Mouse (Mus musculus): ENCODE measurements around the gene Lrmda. TPM values are rescaled to one million over a fixed set of nuclear protein-coding genes. Genes with fewer than 3 reads are reported as not detected.

Lrmda gene
- total RNA-seq, 2 experiments from 2014 or later, result 1.7 to 3.8 TPM

- no peak for DNase-seq
Observed at GRCm38 (mm10) chr14:23057228-23057976, 1037.9 kb downstream of the Lrmda start.

- no peak for DNase-seq
Observed at GRCm38 (mm10) chr14:23057987-23058386, 1038.5 kb downstream of the Lrmda start.

- no peak for DNase-seq
Observed at GRCm38 (mm10) chr14:23078719-23079118, 1059.2 kb downstream of the Lrmda start.

GRCm38 (mm10) chr14:23084241-23084773, 1064.8 kb downstream of the Lrmda start:
- DNase-seq, result no peak

- no peak for DNase-seq
Observed at GRCm38 (mm10) chr14:23084797-23085196, 1065.3 kb downstream of the Lrmda start.

- no peak for DNase-seq
Observed at GRCm38 (mm10) chr14:23093306-23093705, 1073.8 kb downstream of the Lrmda start.

- no peak for DNase-seq
Observed at GRCm38 (mm10) chr14:23094546-23095157, 1075.1 kb downstream of the Lrmda start.

- no peak for DNase-seq
Observed at GRCm38 (mm10) chr14:23095158-23096016, 1075.9 kb downstream of the Lrmda start.

GRCm38 (mm10) chr14:23096017-23096336, 1076.5 kb downstream of the Lrmda start:
- DNase-seq, result no peak

GRCm38 (mm10) chr14:23096405-23096804, 1076.9 kb downstream of the Lrmda start:
- no peak for DNase-seq

Small RNA genes lying within 50 kb of the gene (microRNA-seq; reads per million reads assigned to microRNA genes)
- 0 reads per million in 2 experiments for gene Gm27532 (ENCODE audit: borderline replicate concordance in 2 of 2)

Other genes with a start within 250 kb of the Lrmda start
- gene Vdac2, start 194.5 kb upstream of the Lrmda start, total RNA-seq (2021), result 100 to 1,000 TPM; 279 to 296 TPM
- gene Comtd1, start 170.7 kb upstream of the Lrmda start, total RNA-seq (2021), result 1 to 10 TPM; 7.0 to 8.9 TPM
- gene Zfp503, start 30.1 kb upstream of the Lrmda start, total RNA-seq (2021), result 10 to 100 TPM in 1 of 2 experiments, 1 to 10 TPM in 1; 9.1 to 15.6 TPM